Mouse (Mus musculus): ENCODE measurements around the gene Slco1a5.
"Not testable (repeated sequence)": the region's sequence is repeated elsewhere in the genome, so short reads cannot be mapped to it uniquely, and the experiment has no call there.

Slco1a5 gene

DNA sequence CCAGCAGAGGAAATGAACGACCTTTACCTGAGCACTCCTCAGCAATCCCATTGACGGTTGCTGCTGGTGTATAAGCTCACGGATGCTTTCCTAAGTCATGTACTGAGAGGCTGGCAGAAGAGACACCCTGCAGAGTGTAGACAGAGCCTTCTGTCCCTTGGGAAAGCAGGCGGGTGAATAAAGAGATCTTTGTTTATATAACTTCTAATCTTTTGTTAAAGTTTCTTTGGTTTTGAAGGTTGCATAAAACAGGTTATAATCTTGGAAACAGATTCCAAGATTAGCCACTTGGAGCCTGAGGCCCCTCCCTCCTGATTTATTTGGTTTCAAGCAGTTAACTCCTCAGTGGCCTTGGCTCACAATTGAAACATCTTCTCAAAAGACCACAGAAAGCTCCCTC is at the start of gene Slco1a5:
TSS of gene Slco1a5 (minus strand) at position 101 of the 400 bp plus-strand sequence.
- DNase-seq, result no peak

DNA sequence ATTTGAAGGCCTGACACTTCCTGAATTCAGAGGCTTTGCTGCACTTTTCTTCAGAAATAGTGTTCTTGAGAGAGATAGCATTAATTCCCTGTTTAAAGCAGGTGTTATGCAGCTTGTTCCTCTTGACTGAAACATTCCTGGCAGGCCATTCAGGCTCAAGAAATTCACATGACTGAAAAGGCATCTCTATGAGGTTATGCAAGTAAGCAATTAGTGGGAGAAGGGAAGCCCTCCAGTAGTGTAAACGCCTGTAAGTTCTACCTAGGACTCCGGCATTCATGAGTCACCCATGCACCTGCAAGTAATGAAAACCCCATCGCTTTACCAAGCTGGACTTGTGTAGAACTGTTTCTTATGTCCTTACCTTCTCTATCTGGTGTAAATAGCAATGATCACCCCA is 46.8 kb upstream of the Slco1a5 start:
- DNase-seq, result no peak

DNA sequence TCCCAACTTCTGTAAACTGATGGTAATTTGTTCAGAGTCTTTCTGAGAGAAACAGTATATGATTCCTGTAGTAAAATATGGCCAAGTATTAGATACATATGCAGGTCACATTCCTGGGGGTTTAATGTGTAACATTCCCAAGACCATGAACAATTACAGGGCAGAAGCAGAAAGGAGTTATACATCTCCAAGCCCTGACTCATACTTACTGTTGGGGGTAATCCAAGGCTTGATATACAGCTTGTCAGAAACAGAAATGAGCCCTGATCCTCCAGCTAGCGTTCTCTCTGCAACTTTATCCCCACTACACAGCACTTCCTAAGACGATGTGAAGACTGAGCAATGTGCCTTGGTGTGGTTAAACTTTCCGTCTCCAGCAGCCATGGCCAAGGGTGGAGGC is 44.8 kb upstream of the Slco1a5 start:
- DNase-seq, result no peak

- DNase-seq, result no peak
Observed at GRCm38 (mm10) chr6:142366473-142367018, 43.8 kb upstream of the Slco1a5 start.

GRCm38 (mm10) chr6:142365742-142366472 is 43.1 kb upstream of the Slco1a5 start:
- no peak for DNase-seq

DNA sequence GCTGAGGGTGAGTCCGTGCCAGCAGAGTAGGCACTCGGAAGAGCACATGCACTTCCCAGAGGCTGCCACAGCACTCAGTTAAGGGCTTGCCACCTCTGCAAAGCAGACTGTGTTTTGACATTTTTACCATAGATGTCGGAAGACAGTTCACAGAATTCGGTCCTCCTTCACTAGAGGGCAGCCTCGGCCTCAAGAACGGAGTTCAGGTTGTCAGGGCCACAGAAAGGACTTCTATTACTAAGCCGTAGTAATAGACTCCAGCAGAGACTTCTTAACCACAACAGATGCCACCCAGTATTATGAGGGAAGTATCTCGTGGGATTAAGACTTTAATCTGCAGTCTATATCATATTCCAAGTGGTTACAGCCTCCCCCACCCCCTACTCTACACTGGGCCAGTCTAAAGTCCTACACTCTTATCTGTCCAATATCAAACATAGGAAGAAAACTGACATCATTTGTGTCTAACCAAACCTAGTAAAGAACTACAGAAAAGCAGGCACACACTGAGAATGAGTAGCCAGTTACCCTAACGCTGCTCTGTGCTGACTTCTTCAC is 40.3 kb upstream of the Slco1a5 start:
- DNase-seq, result no peak

DNA sequence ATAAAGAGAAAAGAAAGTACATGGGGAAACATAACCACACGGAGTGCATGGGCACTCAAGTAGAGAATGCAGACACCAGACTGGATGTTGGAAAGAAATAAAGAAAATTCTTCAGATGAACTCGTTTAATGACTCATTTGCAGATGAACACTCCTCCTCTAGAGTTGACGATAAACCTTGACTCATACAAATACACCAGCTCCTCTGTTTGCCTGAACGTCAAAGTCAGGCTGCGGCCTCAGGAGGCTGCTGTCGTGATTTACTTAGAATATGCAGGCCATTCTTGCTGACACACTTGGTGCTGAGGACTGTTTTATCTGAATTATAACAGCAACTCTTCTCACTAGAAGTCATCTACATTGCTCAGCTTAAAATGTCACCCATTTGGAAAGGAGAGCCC is 39.3 kb upstream of the Slco1a5 start:
- DNase-seq, result no peak

DNA sequence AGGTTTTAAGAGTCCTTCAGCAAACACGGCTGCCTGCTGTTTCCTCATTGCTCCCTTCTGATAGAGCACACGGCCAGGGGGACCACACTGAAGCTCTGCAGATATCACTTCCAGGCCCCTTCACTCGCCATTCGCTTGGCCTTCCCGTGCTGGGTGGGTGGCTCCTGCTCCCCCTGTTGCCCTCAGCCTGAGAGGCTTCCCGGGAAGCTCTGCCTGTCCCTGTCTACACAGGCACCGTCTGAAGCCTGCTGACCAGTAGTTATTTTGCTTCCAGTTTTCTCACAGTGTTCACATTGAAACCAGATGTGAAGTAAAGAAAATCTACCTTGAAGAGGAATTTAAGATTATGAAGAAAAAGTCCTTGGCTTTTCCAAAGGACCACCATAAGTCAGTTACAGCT is 34.3 kb upstream of the Slco1a5 start:
- no peak for DNase-seq

- not testable (repeated sequence) for DNase-seq
Observed at GRCm38 (mm10) chr6:142352099-142352498, 29.3 kb upstream of the Slco1a5 start.

DNA sequence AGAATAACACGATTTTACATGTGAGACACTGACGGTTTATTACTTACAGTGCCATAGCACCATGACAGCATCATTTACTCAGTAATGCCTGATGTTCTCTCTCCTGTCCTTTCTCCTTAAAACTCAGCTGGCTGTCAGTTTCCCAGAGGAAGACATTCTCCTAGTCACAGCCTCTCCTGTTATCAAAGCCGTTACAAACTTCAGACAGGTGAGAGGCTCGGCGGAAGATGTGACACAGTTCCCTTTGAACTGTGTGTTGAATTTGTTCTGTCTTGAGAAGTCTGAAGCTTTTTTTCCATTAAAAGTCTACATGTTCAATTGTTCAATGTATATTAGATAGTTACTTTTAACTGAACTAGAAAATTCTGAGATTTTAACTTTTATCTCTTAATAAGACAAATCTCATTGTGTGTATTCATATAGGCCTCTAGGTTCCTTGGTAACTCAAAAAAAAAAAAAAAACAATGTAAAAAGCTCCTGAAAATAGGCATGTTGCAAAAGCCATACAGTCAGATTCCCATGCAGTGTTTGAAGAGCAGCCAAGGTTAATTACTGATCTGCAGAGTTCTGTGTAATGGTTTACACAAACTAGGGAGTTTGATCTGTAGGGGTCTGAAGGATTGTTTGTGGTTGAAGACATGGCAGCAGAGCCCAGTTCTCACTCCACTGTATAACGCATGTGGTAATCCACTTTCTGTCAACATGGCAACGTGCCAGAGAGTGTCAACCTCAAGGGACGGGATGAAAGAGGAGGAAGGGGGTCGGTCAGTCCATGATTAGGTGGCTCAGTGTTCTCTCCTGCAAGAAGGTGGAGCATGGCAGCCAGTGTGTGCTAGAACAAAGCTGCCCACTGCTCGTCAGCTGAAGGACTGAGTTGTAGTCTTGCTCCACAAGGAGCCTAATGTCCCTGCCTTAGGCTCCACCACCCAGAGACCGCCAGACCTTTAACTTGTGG is 24.9 kb upstream of the Slco1a5 start:
- DNase-seq, result peak; percentile 69

DNA sequence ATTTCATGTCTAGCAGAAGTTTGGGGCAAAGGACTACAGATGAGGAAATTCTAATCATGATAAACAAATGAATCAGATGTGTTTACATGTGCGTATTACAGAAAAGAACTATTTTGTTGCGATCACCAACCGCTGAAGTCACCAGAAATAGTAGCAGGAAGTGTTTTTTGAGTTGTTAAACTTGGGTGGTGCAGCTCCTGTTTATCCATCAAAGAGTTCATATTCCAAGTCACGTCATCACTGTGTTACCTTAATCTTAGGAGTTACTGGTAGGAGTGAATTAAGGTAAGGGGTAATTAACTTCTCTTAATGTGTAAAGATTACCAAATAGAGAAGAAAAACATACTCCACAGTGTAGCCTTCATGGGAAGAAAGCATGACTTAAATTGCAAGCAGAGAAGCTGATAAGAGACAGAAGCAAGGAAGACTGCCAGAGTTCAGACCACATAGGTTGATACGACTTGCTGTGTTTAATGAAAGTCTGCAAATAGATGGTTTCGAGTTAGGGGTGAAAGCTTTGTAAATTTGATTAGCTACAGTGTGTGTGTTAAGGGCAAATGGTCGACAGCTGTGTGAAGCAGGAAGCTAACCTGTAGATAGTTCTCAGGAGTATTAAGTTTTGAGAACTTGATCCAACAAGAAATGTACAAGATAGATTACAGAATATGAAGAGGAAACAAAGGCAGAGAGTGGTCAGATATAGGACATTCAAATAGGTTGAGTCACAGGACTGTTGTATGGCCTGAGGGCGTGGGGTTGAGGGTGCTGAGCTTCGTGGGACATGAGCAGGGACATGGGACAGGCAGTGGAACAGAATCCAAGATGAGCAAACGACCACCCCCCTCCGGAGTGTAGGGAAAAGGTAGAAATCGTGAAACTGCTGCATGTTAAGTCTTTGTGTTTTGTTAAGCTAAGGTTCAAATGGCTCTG is 23.7 kb upstream of the Slco1a5 start:
- DNase-seq, result peak; percentile 17

GRCm38 (mm10) chr6:142345440-142346038 is 22.8 kb upstream of the Slco1a5 start, which contains the start of gene Pyroxd1:
Pyroxd1 (plus strand) TSS chr6:142345654.
- peak; percentile 90 for DNase-seq

GRCm38 (mm10) chr6:142343561-142343960 is 20.8 kb upstream of the Slco1a5 start:
- DNase-seq, result peak; percentile 68

DNA sequence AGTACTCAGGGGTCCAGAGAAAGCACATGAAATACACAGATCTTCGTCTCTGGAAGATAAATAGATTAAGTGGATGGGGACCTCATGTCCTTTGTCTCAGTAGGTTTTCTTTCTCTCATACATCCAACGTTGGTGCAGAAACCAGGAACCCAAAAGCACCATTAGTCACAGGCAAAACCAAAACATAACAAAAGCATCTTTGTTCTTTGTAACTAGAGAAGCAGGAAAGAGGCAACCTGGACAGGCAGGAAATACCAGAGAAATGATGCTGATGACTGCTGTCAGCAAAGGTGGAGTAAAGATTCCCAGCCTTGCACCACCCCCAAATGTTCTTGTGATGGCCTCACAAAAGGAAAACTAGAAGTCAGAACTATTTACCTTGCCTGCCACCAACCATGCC is 16.8 kb upstream of the Slco1a5 start:
- DNase-seq, result no peak

DNA sequence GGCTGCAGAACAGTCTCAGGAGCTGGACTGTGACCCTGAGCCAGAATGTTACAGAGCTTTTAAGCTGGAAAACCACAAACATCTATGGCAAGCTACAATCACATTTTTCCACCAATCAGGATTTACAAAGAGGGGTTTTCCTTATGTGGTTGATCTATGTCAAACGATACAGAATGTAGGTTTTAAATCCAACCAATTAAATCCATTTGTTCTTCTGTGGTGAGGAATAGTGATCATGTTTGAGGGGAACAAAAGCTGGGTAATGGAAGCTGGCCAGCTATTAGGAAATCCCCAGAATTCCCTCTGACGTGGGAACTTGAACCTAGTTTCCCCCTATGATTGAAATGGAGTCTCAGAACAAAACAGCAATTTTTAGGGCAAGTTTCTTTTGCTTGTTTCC is 16.2 kb upstream of the Slco1a5 start:
- no peak for DNase-seq

DNA sequence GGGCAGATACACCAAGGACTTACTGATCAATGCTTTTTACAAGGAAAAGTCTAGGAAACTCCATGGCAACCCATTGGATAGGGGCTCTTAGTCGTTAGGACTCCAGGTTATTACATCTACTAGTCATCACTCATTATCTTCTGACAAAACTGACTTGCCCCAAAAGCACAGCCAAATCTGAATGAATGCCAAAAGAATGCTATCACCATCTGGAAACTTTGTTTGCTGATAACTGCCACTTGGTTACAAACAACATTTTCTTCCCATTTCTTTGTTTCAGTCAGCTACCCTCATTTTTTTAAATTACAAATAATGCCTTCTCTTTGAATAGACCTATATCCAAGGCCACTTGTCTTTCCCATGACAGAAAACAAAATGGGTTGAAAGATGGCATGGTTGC is 6.4 kb upstream of the Slco1a5 start:
- no peak for DNase-seq

DNA sequence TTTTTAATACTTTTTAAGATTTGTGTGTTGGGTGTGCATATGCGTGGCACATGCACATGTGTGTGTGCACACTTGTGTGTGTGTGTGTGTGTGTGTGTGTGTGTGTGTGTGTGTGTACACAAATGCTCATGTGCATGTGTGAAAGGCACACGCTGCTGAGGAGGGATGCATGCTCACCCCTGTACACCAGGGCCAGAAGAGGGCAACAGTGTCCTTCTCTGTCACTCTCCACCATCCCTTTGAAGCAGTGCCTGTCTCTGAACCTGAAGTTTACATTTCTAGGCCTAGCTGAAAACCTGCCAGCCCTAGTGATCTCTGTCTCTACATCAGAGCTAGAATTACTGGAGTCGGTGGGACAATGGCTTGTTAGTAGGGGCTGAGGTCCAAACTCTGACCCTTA is 3.8 kb upstream of the Slco1a5 start:
- no peak for DNase-seq

DNA sequence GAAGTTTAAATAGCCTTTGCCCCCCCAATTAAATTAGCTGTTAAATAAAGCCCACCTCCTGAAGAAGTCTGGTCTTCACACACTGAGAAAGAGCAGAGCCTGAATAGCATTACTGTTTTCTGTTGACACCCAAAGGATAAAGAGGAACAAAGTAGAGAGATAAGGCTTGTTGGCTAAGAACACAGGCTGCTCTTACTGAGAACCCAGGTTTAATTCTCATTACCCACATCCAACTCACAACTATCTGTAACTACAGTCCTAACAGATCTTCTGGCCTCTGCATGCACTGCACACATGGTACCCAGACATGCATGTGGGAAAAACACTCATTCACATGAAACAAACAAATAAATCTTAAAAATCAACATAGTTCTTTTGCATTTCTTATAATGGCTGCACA is 5.7 kb downstream of the Slco1a5 start:
- no peak for DNase-seq

- DNase-seq, result peak; percentile 30
Observed at GRCm38 (mm10) chr6:142314285-142314684, 8.5 kb downstream of the Slco1a5 start.

GRCm38 (mm10) chr6:142305076-142305475 is 17.7 kb downstream of the Slco1a5 start:
- DNase-seq, result no peak

- DNase-seq, result no peak
Observed at GRCm38 (mm10) chr6:142298098-142298497, 24.7 kb downstream of the Slco1a5 start, which contains the start of gene Iapp. Iapp (plus strand) TSS chr6:142298423.

All from kidney, adult 9 months (tissue).